Mouse (Mus musculus) retina, postnatal 1 day (tissue): Measurements from ENCODE around the gene Gnai2.
"Not testable (repeated sequence)": the region's sequence is repeated elsewhere in the genome, so short reads cannot be mapped to it uniquely, and the experiment has no call there.

ENCODE experiments used
- DNase-seq: peaks from one replicate; pipeline ENCODE4 v3.0.0-alpha.2; 2012

Gene Gnai2

GRCm38 (mm10) chr9:107566041-107566709 lies 69.0 kb downstream of the Gnai2 start:
- DNase-seq, result peak; percentile 81

- not testable (repeated sequence) for DNase-seq
Observed at GRCm38 (mm10) chr9:107565556-107565955, 69.6 kb downstream of the Gnai2 start.
